Mouse (Mus musculus): ENCODE results near the gene Gm49358. TPM values are rescaled to one million over a fixed set of nuclear protein-coding genes. Genes with fewer than 3 reads are reported as not detected.

Gm49358 gene
- not detected in 2 replicates for total RNA-seq (2017)

DNA sequence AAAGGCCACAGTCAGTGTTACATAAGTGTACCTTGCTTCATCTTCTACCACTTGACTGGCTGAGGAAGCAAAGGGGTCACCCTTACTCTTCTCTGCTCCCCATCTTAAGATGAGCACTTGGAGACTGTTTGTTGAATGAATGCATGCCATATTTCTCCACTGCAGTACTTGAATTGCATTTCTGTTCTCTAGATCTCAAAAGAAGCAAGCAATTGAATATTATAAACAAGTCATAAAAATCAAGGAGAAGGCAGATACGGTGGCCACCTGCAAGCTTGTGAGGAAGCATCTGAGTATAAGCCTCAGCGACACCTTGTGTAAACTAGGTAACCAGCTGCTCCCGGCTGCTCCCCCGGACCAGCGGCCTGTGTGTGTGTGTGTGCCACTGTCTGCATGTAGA lies at the start of gene Gm49358:
Gene Gm49358, plus strand, starts transcription at position 301 of the 400 bp plus-strand sequence.
- no peak for ATAC-seq (replicated peaks; ENCODE audit: low read depth, poor library complexity, severe bottlenecking)

DNA sequence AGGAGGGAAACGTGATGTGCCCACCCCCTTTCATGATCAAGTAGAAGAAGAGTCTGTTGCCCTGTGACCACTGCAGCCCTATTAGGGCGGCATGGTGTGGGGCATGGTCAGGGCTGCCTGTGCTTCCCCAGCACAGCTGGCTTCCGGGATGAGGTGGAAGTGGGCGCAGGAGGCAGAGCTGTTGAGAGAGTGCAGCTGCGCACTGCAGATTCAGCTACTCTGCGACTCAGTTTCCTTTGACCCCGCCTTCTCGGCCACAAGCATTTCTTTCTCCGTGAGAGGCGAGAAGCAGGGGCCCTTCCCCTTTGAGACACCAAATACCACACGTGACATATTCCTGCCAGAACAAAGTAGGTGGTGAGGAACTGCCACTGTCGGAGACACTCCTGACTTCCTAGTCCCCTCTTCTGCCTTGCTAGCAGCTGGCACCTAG lies 36.2 kb upstream of the Gm49358 start:
- peak; percentile 86 for ATAC-seq (replicated peaks; ENCODE audit: low read depth, poor library complexity, severe bottlenecking)

GRCm38 (mm10) chr10:86728176-86728575 lies 35.6 kb upstream of the Gm49358 start:
- no peak for ATAC-seq (replicated peaks; ENCODE audit: low read depth, poor library complexity, severe bottlenecking)

DNA sequence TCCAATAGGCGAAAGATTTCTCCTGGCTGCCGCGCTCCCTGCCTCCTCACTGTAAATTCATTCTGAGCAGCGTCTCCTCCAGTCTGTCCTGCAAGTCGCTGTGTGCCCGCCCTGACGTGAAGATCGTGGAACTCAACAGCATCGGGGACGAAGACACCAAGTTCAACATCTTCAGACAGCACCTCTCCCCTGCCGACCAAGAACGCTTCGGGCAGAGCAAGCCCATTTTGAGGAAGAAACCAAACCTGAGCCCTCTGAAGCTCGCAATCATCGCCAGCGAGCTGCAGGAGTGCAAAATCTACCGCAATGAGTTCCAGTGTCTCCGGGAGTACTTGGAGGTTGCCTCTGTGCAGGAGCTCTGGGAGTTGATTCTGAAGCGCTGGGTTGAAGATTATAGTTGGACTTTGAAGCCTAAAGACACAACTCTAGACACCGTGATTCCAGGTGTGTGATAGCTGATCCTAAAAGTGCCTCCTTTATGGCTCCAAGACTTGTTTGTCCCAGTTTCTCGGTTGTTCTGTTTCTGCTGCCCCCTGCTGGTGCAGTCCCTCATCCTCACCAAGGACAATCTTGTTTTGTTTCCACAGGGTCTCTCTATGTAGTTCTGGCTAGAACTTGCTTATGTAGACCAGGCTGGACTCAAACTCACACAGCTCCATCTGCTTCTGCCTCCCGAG lies 32.8 kb upstream of the Gm49358 start:
- ATAC-seq (replicated peaks; ENCODE audit: low read depth, poor library complexity, severe bottlenecking) = peak; percentile 54

- no peak for ATAC-seq (replicated peaks; ENCODE audit: low read depth, poor library complexity, severe bottlenecking)
Measured at GRCm38 (mm10) chr10:86731500-86731863, 32.3 kb upstream of the Gm49358 start.

DNA sequence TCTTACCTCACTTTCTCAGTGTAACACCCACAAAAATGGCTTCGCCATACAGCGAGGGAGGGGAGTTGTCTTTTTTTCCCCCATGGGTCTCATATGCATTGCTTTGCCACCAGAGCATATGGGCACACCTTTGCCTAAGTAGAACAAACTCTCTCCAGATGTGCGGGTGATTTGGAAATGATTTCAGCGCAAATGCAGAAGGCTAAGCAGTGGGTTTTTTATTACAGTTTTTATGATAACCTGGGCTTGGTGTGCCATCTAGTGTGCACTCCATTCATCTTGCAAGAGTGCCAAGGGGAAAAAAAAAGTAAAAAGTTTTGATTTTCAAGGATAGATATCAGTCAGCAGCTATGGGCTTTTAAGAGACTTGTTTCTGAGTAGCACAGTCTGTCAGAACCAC lies 28.7 kb upstream of the Gm49358 start:
- no peak for ATAC-seq (replicated peaks; ENCODE audit: low read depth, poor library complexity, severe bottlenecking)

GRCm38 (mm10) chr10:86742918-86743317 lies 20.9 kb upstream of the Gm49358 start:
- no peak for ATAC-seq (replicated peaks; ENCODE audit: low read depth, poor library complexity, severe bottlenecking)

DNA sequence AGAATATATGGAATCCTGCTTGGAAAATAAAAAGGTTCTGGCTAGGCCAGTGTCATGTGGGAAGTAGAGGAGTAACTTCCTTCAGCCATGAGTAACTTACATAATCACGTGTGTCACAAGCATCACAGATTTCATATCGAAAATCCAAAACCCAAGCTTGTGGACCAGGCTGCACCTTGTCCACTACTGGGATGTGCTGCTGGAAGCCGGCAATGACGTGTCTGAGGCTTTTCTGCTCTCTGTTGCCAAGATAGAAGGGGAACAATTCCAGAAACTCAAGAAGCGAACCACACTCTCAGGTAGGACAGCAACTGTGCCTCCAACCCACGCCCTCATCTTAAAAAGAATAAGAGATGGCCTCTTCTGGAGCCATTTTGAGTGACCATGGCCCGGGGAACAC lies 19.5 kb upstream of the Gm49358 start:
- no peak for ATAC-seq (replicated peaks; ENCODE audit: low read depth, poor library complexity, severe bottlenecking)

DNA sequence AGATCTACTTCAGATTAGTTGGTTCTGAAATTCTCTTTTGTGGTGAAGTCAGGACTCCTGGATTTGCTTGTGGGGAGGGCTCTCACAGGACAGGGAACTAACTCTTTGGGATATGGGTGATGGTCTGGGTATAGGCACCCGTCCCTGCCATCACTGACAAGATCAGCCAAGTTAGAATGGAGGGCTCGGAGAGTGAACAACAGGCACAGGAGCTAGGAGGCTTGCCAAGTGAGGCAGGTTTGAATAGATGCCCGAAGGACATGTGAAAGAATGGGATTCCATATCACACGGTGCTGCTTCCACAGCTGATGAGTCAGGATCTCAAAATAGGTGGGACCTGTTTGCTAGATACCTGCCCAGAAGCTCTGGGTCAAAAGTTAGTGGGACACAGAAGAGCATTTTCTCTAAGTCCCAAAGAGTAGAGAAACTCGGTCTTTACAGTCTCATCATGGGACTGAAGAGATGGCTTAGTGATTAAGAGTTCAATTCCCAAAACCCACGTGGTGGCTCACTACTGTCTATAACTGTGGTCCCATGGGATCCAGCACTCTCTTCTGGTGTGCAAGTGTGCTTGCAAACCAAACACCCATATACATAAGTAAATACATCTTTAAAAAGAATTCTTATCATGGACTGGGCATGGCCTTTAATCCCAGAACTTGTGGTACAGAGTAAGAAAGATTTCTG lies 7.8 kb upstream of the Gm49358 start:
- no peak for ATAC-seq (replicated peaks; ENCODE audit: low read depth, poor library complexity, severe bottlenecking)

GRCm38 (mm10) chr10:86757724-86758123 lies 6.0 kb upstream of the Gm49358 start:
- ATAC-seq (replicated peaks; ENCODE audit: low read depth, poor library complexity, severe bottlenecking) = no peak

DNA sequence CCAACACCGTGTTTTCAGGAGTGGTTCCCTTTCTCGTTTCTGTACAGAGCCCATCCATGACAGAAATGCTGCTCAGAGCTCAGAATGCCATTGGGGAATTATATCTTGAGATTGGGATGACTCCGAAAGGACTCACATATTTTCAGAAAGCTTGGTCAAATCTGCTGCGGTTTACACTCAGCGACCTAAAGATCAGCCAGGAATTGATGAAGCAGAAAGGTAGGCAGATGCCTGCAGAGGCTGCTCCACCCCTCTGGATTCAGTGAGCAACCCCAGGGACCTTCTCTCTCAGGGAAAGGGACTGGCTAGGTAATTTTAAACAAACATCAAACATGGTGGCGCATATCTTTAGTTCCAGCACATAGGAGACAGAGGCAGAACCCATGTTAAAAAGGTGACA lies 5.6 kb upstream of the Gm49358 start:
- ATAC-seq (replicated peaks; ENCODE audit: low read depth, poor library complexity, severe bottlenecking) = no peak

DNA sequence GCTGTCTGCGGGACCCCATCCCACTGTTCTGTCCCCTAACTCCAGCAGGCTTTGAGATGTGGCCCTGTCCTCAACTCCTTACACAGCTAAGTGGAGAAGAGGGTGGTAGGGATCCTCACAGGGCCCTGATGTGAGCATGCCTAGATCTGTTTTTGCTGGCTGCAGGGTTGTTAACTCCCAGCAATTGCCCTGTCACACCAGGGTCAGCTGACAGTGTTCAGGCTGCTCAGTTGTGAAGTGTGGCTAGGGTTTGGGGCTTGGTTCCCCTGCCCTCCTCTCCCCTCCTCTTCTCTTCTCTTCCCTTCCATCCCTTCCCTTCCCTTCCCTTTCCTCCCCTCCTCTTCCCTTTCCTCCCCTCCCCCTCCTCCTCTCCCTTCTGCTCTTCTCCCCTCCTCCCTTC lies 2.5 kb upstream of the Gm49358 start:
- no peak for ATAC-seq (replicated peaks; ENCODE audit: low read depth, poor library complexity, severe bottlenecking)

DNA sequence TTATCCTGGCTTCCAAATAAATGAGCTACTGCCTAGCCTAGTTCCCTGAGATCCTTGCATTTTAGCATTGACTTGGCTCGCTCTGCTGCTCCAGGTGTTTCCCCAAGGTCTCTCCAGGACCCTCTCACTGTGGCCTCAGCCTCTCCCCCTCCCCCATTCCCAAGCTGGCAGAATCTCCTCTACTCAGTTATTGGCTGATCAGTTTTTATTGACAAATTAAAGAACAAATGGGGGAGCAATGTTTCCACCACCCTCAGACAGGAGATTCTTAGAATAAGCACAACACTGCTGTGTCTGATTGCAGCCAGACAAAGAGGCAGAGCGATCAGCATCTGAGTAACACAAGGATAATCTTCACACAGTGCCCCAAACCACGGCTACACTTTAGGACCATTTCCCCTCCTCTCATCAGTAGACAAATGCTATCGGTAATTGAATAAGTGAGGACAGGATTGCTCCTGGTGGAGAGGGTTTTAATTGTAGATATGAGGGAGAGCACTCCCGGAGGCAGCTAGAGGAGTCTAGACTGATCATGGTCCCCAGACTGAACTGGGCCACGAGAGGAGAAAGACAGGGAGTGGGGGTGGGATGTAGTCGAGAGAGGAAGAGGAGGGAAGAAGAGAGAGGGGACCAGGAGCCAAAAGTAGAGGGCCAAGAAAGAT lies 1.9 kb upstream of the Gm49358 start:
- 0 out of 2 replicates have a peak, but pooled peaks have one; percentile 17 for ATAC-seq (replicated peaks; ENCODE audit: low read depth, poor library complexity, severe bottlenecking)

- ATAC-seq (replicated peaks; ENCODE audit: low read depth, poor library complexity, severe bottlenecking) = no peak
Measured at GRCm38 (mm10) chr10:86762384-86762730, 1.4 kb upstream of the Gm49358 start.

DNA sequence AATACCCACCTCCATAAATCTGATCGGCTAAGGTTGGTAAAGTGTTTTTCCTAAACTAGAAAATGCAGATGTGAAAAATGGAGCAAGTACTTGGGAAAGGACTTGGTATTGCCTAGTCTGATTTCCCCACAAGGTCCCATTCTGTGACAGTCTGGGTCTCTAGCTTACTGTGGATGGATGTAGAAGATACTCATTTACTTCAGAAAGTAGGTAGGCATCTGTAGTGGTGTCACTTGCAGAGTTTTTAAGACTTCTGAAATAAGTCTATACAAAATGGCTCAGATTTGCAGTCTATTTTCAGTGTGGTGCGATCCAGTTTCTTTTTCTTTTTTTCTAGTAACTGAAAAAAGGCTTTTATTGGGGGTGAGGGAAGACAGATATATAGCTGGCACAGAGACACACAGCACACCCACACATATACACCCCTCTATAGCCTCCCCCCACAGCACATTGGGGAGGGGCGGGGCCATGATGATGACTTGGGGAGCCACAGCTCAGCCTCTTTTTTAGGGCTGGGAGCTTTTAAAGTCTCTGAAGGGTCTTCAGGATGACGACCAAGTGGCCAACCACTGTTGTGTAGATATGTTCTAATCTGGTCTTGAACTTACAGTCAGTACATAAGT lies 1.7 kb downstream of the Gm49358 start:
- no peak for ATAC-seq (replicated peaks; ENCODE audit: low read depth, poor library complexity, severe bottlenecking)

GRCm38 (mm10) chr10:86769216-86769615 lies 5.4 kb downstream of the Gm49358 start:
- ATAC-seq (replicated peaks; ENCODE audit: low read depth, poor library complexity, severe bottlenecking) = no peak

DNA sequence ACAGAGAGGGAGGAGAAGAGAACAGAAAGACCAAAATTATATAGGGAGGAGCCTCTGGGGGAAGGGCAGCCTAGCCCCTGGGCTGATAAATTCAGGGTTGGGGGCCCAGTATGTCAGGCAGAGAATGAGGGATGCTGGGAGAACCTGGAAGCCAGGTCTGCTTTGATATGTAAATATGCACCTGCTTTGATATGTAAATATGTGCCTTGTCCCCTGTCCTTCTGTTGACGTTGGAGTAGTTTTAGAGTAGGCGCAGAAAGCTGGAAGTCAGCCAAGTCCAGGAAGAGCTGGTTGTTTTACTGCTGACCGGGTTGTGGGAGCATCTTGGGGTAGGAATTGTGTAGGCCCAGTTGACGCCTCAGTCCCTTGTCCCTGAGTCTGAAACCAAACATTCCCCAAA lies 6.0 kb downstream of the Gm49358 start:
- no peak for ATAC-seq (replicated peaks; ENCODE audit: low read depth, poor library complexity, severe bottlenecking)

- no peak for ATAC-seq (replicated peaks; ENCODE audit: low read depth, poor library complexity, severe bottlenecking)
Measured at GRCm38 (mm10) chr10:86771701-86772100, 7.9 kb downstream of the Gm49358 start.

- ATAC-seq (replicated peaks; ENCODE audit: low read depth, poor library complexity, severe bottlenecking) = peak; percentile 98
Measured at GRCm38 (mm10) chr10:86772231-86772631, 8.5 kb downstream of the Gm49358 start.

DNA sequence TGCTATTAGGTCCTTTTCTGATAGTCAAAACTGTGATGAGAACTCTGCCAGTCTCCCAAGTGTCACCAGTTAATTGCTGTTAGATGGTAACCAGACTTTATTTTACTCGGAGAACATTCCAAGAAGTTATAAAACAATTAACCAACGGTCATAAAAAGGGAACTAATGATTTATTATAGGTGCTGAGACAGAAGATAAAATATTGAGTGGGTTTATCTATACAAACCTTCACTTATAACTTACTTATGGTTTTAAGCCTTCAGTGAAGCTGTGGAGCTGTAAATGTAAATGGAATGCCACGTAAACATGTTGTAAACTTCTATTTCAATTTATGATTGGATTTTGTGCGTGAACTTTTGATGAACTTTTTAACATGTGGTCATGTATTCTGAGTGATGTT lies 9.6 kb downstream of the Gm49358 start:
- no peak for ATAC-seq (replicated peaks; ENCODE audit: low read depth, poor library complexity, severe bottlenecking)

GRCm38 (mm10) chr10:86776281-86776680 lies 12.5 kb downstream of the Gm49358 start:
- ATAC-seq (replicated peaks; ENCODE audit: low read depth, poor library complexity, severe bottlenecking) = no peak
